Mouse (Mus musculus): ENCODE results near the gene Tbca.

GRCm38 (mm10) chr13:94809724-94810123 lies 21.0 kb downstream of the Tbca start:
- TF ChIP-seq EP300 (IDR thresholded peaks at IDR 0.05; ENCODE audit: insufficient read depth, low read depth, low read length): no peak
- peak; percentile 20 for TF ChIP-seq CTCF (IDR thresholded peaks at IDR 0.05; ENCODE audit: low read depth, low read length)
